22 mouse cellular contexts compared by ENCODE assay signal in the genomic region with DNA sequence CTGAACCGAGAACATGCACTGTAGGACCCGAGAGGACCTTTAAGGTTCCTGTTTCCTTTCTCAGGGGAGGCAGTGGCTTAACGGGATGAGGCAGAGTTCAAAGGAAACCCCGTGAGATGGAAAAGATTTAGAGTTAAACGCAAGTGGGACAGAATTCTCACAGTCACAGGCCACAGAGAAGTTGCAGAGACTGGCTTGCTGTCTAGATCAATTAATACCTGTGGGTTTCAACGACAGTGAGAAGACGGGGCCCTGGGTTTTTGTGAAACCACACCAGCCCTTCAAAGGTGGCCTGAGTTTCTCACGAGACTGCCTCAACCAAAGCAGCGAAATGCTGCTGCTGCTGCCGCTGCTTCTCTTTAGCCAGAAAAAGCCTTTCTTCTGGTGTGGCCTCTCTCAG. TPM values are rescaled to one million over a fixed set of nuclear protein-coding genes. Genes with fewer than 3 reads are reported as not detected.
DNase-seq lines count a peak whose midpoint lies in the region; ATAC-seq lines count a peak whose summit lies in the region.
"Had no signal": no experiment of that assay in that cellular context is flagged by ENCODE, and none has a peak within 500 bp of the region (broad histone marks: within the 10 kb centered on the region; RNA-seq: fewer than 3 reads in every experiment).

No protein-coding gene starts in this region.

- intact Hi-C loops in heart, postnatal 10 days (cut with DNase I) = no loop called here

- 50% methylated on average over 10 of the region's 10 CpGs for WGBS in heart, embryonic 16.5 days
- WGBS in liver, embryonic 13.5 days (ENCODE audit: insufficient replicate concordance) = 45% methylated on average over 10 of the region's 10 CpGs

- H3K4me1 ChIP-seq in heart, embryonic 16.5 days (ENCODE audit: control insufficient read depth, insufficient read depth, low read length) = peaks cover 9% of the 10 kb centered on the region
- H3K4me1 ChIP-seq in liver, embryonic 13.5 days (replicated peaks) = peaks cover 93% of the 10 kb centered on the region
- H3K4me1 ChIP-seq: midbrain, embryonic 15.5 days had no signal

- H3K27ac ChIP-seq in heart, embryonic 16.5 days (ENCODE audit: low read length) = peak overlapping the region; percentile 62
- H3K27ac ChIP-seq in liver, embryonic 13.5 days = peak overlapping the region; percentile 94
- H3K27ac ChIP-seq: gastrocnemius, adult 2 months; heart, adult 2 months; hindbrain, embryonic 14.5 days; macrophage; midbrain, embryonic 15.5 days; neural tube, embryonic 12.5 days had no signal

- H3K4me2 ChIP-seq in heart, embryonic 16.5 days (ENCODE audit: low read depth, low read length) = no peak overlapping the region
- peak overlapping the region; percentile 61 for H3K4me2 ChIP-seq in liver, embryonic 13.5 days
- H3K4me2 ChIP-seq: hindbrain, embryonic 14.5 days; midbrain, embryonic 15.5 days; neural tube, embryonic 12.5 days had no signal

- H3K9me3 ChIP-seq in heart, embryonic 16.5 days (replicated peaks; ENCODE audit: control insufficient read depth, low read length) = no peaks in the 10 kb centered on the region
- no peaks in the 10 kb centered on the region for H3K9me3 ChIP-seq in liver, embryonic 13.5 days (replicated peaks)
- H3K9me3 ChIP-seq: midbrain, embryonic 15.5 days; neural tube, embryonic 12.5 days had no signal

- no peak overlapping the region for H3K4me3 ChIP-seq in heart, embryonic 16.5 days (ENCODE audit: low read length)
- no peak overlapping the region for H3K4me3 ChIP-seq in liver, embryonic 13.5 days (replicated peaks)
- H3K4me3 ChIP-seq: heart, adult 2 months; midbrain, embryonic 15.5 days; neural tube, embryonic 12.5 days had no signal

- ATAC-seq in heart, embryonic 16.5 days (replicated peaks; ENCODE audit: extremely low read depth, insufficient read depth, low FRiP score) = no peak; the same call in 1 of the 2 replicates
- ATAC-seq in liver, embryonic 13.5 days (ENCODE audit: low read depth) = no peak
- no peak for ATAC-seq in cerebellum, adult (ENCODE audit: insufficient number of reproducible peaks, low FRiP score, low TSS enrichment)
- ATAC-seq: forebrain, embryonic 14.5 days; midbrain, embryonic 15.5 days had no signal

- H3K36me3 ChIP-seq in heart, embryonic 16.5 days (ENCODE audit: control insufficient read depth, insufficient read depth) = no peaks in the 10 kb centered on the region
- no peaks in the 10 kb centered on the region for H3K36me3 ChIP-seq in liver, embryonic 13.5 days
- H3K36me3 ChIP-seq: midbrain, embryonic 15.5 days; neural tube, embryonic 12.5 days had no signal

- H3K9ac ChIP-seq in heart, embryonic 16.5 days (ENCODE audit: low read length) = no peak overlapping the region
- peak overlapping the region; percentile 70 for H3K9ac ChIP-seq in liver, embryonic 13.5 days
- H3K9ac ChIP-seq: hindbrain, embryonic 14.5 days; midbrain, embryonic 15.5 days; neural tube, embryonic 12.5 days had no signal

- no peaks in the 10 kb centered on the region for H3K27me3 ChIP-seq in heart, embryonic 16.5 days (ENCODE audit: control insufficient read depth, insufficient read depth, low read length)
- no peaks in the 10 kb centered on the region for H3K27me3 ChIP-seq in liver, embryonic 13.5 days
- H3K27me3 ChIP-seq: midbrain, embryonic 15.5 days; neural tube, embryonic 12.5 days had no signal

- DNase-seq in heart, postnatal 10 days = no peak
- DNase-seq in CD4-positive, CD25-positive, alpha-beta regulatory T cell, adult 2 months (ENCODE audit: low read depth, low spot score) = peak; percentile 69
- peak; percentile 25 for DNase-seq in ES-CJ7 (ENCODE audit: low read depth, low spot score)
- DNase-seq in liver, embryonic 13.5 days = no peak
- no peak for DNase-seq in kidney, postnatal 25 days
- no peak for DNase-seq in retina, embryonic 14.5 days (ENCODE audit: low spot score)
- DNase-seq: adrenal gland, postnatal 25 days; cerebellum, adult 11 months; gastrocnemius, adult 2 months; heart, adult 2 months; kidney, adult 9 months; lung, adult 18-20 months had no signal

RNA-seq across cellular contexts. Expression of a gene that starts 19.9 kb away (rescaled TPM):
- 30.0 and 30.4 TPM in 2 replicates for polyA plus RNA-seq in heart, embryonic 16.5 days (2015; fragmentation: Nextera tagmentation; extraction: Ambion mirVana)
- 10 to 100 TPM; 39.9 to 43.2 TPM for total RNA-seq in heart, postnatal 10 days (2021)
- polyA plus RNA-seq in liver, embryonic 13.5 days (2015; fragmentation: Nextera tagmentation; extraction: Ambion mirVana) = 47.2 and 53.9 TPM in 2 replicates

RNA-seq across cellular contexts. Expression of a gene that starts 48.3 kb away (rescaled TPM):
- polyA plus RNA-seq in heart, embryonic 16.5 days (2015; fragmentation: Nextera tagmentation; extraction: Ambion mirVana) = not detected in 2 replicates
- total RNA-seq in heart, postnatal 10 days (2021) = not detected
- not detected in 2 replicates for polyA plus RNA-seq in liver, embryonic 13.5 days (2015; fragmentation: Nextera tagmentation; extraction: Ambion mirVana)
- total RNA-seq: adrenal gland, postnatal 25 days; gastrocnemius, adult 2 months; heart, adult 2 months; layer of hippocampus, adult 8-10 months had no signal
- polyA plus RNA-seq: cortical plate, adult 2 months; embryonic facial prominence, embryonic 14.5 days; forebrain, embryonic 14.5 days; heart, adult 2 months; hindbrain, embryonic 14.5 days; macrophage; midbrain, embryonic 15.5 days; neural tube, embryonic 12.5 days had no signal

RNA-seq across cellular contexts. Expression of a gene that starts 51.1 kb away (rescaled TPM):
- polyA plus RNA-seq in heart, embryonic 16.5 days (2015; fragmentation: Nextera tagmentation; extraction: Ambion mirVana) = 0.67 TPM in 1 of 2 replicates, not detected in the other
- not detected for total RNA-seq in heart, postnatal 10 days (2021)
- polyA plus RNA-seq in liver, embryonic 13.5 days (2015; fragmentation: Nextera tagmentation; extraction: Ambion mirVana) = 0.25 TPM in 1 of 2 replicates, not detected in the other
- total RNA-seq: adrenal gland, postnatal 25 days; gastrocnemius, adult 2 months; heart, adult 2 months; layer of hippocampus, adult 8-10 months had no signal
- polyA plus RNA-seq: cortical plate, adult 2 months; forebrain, embryonic 14.5 days; heart, adult 2 months; hindbrain, embryonic 14.5 days; macrophage had no signal

Comparison
In these comparisons a context has a peak if more than half of its experiments do, and no peak if none do; other contexts are left out.
1. DNase-seq: peak in CD4-positive, CD25-positive, alpha-beta regulatory T cell, adult 2 months (single experiment) and ES-CJ7 (single experiment); none in heart, postnatal 10 days (0 of 2), liver, embryonic 13.5 days (single experiment), kidney, postnatal 25 days (0 of 2) and retina, embryonic 14.5 days (single experiment).